Mouse (Mus musculus): ENCODE measurements around the gene Jagn1. TPM values are rescaled to one million over a fixed set of nuclear protein-coding genes. Genes with fewer than 3 reads are reported as not detected.

The Jagn1 gene
- polyA plus RNA-seq, 1 experiment from 2014 or later, result 106 TPM

- H3K4me1 ChIP-seq (ENCODE audit: control insufficient read depth, insufficient read depth, low read depth, low read length), result peaks cover 1% of the 10 kb centered on the region; the same call in 1 of the 2 replicates
- no peaks in the 10 kb centered on the region for H3K27me3 ChIP-seq (replicated peaks; ENCODE audit: control insufficient read depth, insufficient read depth, low read length)
- H3K27ac ChIP-seq (ENCODE audit: low read depth, low read length), result no peak overlapping the region
- no peaks in the 10 kb centered on the region for H3K36me3 ChIP-seq (ENCODE audit: control insufficient read depth, insufficient read depth, low read length)
- no peak for ATAC-seq
- H3K4me2 ChIP-seq (ENCODE audit: low read length), result no peak overlapping the region
- H3K9me3 ChIP-seq (ENCODE audit: control insufficient read depth, low read length), result no peaks in the 10 kb centered on the region
- no peak overlapping the region for H3K4me3 ChIP-seq (ENCODE audit: low read length)
- H3K9ac ChIP-seq (ENCODE audit: low read depth, low read length), result no peak overlapping the region
- 66% methylated on average over 7 of the region's 7 CpGs for WGBS
These were observed 21.7 kb downstream of the Jagn1 start for GRCm38 (mm10) chr6:113464040-113464439.

- H3K9ac ChIP-seq (ENCODE audit: low read depth, low read length), result no peak overlapping the region
- peak; percentile 59 for ATAC-seq
- no peaks in the 10 kb centered on the region for H3K9me3 ChIP-seq (ENCODE audit: control insufficient read depth, low read length)
- H3K4me1 ChIP-seq (ENCODE audit: control insufficient read depth, insufficient read depth, low read depth, low read length), result peaks cover 9% of the 10 kb centered on the region; the same call in 1 of the 2 replicates
- WGBS, result 48% methylated on average over 5 of the region's 5 CpGs
- no peaks in the 10 kb centered on the region for H3K36me3 ChIP-seq (ENCODE audit: control insufficient read depth, insufficient read depth, low read length)
- no peak overlapping the region for H3K27ac ChIP-seq (ENCODE audit: low read depth, low read length)
- peaks cover 5% of the 10 kb centered on the region; the same call in 1 of the 2 replicates for H3K27me3 ChIP-seq (replicated peaks; ENCODE audit: control insufficient read depth, insufficient read depth, low read length)
- no peak overlapping the region for H3K4me3 ChIP-seq (ENCODE audit: low read length)
- H3K4me2 ChIP-seq (ENCODE audit: low read length), result no peak overlapping the region
These were observed 23.2 kb downstream of the Jagn1 start for GRCm38 (mm10) chr6:113465602-113466001.

- 57% methylated on average over 3 of the region's 3 CpGs for WGBS
- no peak overlapping the region for H3K27ac ChIP-seq (ENCODE audit: low read depth, low read length)
- H3K36me3 ChIP-seq (ENCODE audit: control insufficient read depth, insufficient read depth, low read length), result no peaks in the 10 kb centered on the region
- H3K9ac ChIP-seq (ENCODE audit: low read depth, low read length), result no peak overlapping the region; the same call in 1 of the 2 replicates
- no peak overlapping the region for H3K4me2 ChIP-seq (ENCODE audit: low read length)
- no peaks in the 10 kb centered on the region for H3K9me3 ChIP-seq (ENCODE audit: control insufficient read depth, low read length)
- ATAC-seq, result no peak
- H3K27me3 ChIP-seq (replicated peaks; ENCODE audit: control insufficient read depth, insufficient read depth, low read length), result peaks cover 16% of the 10 kb centered on the region
- H3K4me3 ChIP-seq (ENCODE audit: low read length), result no peak overlapping the region
- H3K4me1 ChIP-seq (ENCODE audit: control insufficient read depth, insufficient read depth, low read depth, low read length), result peaks cover 9% of the 10 kb centered on the region; the same call in 1 of the 2 replicates
These were observed 26.1 kb downstream of the Jagn1 start for GRCm38 (mm10) chr6:113468512-113468911.

- H3K4me1 ChIP-seq (ENCODE audit: control insufficient read depth, insufficient read depth, low read depth, low read length), result peaks cover 9% of the 10 kb centered on the region; the same call in 1 of the 2 replicates
- H3K36me3 ChIP-seq (ENCODE audit: control insufficient read depth, insufficient read depth, low read length), result no peaks in the 10 kb centered on the region
- H3K4me2 ChIP-seq (ENCODE audit: low read length), result peak overlapping the region; percentile 61
- peaks cover 16% of the 10 kb centered on the region for H3K27me3 ChIP-seq (replicated peaks; ENCODE audit: control insufficient read depth, insufficient read depth, low read length)
- peak overlapping the region; percentile 38 for H3K4me3 ChIP-seq (ENCODE audit: low read length)
- peak; percentile 65 for ATAC-seq
- no peaks in the 10 kb centered on the region for H3K9me3 ChIP-seq (ENCODE audit: control insufficient read depth, low read length)
- WGBS, result 10% methylated on average over 9 of the region's 9 CpGs
- no peak overlapping the region for H3K27ac ChIP-seq (ENCODE audit: low read depth, low read length)
- peak overlapping the region; percentile 45 for H3K9ac ChIP-seq (ENCODE audit: low read depth, low read length)
These were observed 26.7 kb downstream of the Jagn1 start for GRCm38 (mm10) chr6:113469021-113469420.

DNA sequence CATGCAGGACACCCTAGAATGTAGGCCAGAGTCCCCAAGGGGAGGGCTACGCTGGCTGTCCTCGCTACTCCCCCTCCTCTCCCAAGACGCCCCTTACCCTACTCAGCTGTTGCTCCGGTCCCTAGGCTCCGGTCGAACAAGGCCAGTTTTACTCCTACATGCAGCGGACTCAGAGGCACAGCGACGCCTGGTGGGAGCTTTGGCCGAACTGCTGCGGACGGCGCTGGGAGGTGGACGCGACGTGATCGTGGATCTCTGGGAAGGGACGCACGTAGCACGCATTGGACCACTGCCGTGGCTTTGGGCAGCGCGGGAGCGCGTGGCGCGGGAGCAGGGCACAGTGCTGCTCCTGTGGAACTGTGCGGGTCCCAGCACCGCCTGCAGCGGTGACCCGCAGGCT, 27.1 kb downstream of the Jagn1 start:
- H3K9me3 ChIP-seq (ENCODE audit: control insufficient read depth, low read length), result no peaks in the 10 kb centered on the region
- H3K4me2 ChIP-seq (ENCODE audit: low read length), result peak overlapping the region; percentile 61
- peak; percentile 83 for ATAC-seq
- peak overlapping the region; percentile 45 for H3K9ac ChIP-seq (ENCODE audit: low read depth, low read length)
- peaks cover 16% of the 10 kb centered on the region for H3K27me3 ChIP-seq (replicated peaks; ENCODE audit: control insufficient read depth, insufficient read depth, low read length)
- no peak overlapping the region for H3K27ac ChIP-seq (ENCODE audit: low read depth, low read length)
- H3K36me3 ChIP-seq (ENCODE audit: control insufficient read depth, insufficient read depth, low read length), result no peaks in the 10 kb centered on the region
- H3K4me3 ChIP-seq (ENCODE audit: low read length), result peak overlapping the region; percentile 38
- 1% methylated on average over 31 of the region's 31 CpGs for WGBS
- peaks cover 9% of the 10 kb centered on the region; the same call in 1 of the 2 replicates for H3K4me1 ChIP-seq (ENCODE audit: control insufficient read depth, insufficient read depth, low read depth, low read length)

DNA sequence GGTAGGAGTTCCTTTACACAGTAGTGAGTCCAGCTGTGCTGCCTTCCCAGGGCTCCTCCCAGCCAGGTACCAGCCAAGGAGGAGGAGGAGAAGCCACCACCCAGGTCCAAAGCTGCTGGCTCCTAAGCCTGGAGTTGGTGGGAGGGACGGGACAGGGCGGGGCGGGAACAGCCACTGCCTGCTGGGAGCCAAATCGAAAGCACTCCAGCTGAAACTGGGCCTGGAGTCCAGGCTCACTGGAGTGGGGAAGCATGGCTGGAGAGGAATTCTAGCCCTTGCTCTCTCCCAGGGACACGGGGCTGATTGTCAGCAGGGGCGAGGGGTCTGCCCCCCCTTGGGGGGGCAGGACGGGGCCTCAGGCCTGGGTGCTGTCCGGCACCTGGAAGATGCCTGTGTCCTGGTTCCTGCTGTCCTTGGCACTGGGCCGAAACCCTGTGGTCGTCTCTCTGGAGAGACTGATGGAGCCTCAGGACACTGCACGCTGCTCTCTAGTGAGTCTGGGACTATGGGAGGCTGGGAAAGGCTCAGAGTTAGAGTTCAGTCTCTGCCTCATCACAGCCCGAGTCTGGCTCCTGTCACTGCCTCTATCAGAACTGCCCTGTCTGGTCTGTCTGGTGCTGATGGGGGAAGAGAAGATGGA, 29.0 kb downstream of the Jagn1 start, which contains the start of gene Il17rc:
TSS of gene Il17rc (plus strand) at position 131 of the 640 bp plus-strand sequence.
- peaks cover 9% of the 10 kb centered on the region; the same call in 1 of the 2 replicates for H3K4me1 ChIP-seq (ENCODE audit: control insufficient read depth, insufficient read depth, low read depth, low read length)
- H3K9me3 ChIP-seq (ENCODE audit: control insufficient read depth, low read length), result no peaks in the 10 kb centered on the region
- no peak within 1 kb of the TSS for H3K27ac ChIP-seq (ENCODE audit: low read depth, low read length)
- 0 out of 2 replicates have a peak, but pooled peaks have one; percentile 17 for ATAC-seq
- 18% methylated on average over 12 of the region's 12 CpGs for WGBS
- no peak within 1 kb of the TSS; the same call in 1 of the 2 replicates for H3K4me3 ChIP-seq (ENCODE audit: low read length)
- H3K4me2 ChIP-seq (ENCODE audit: low read length), result peak within 1 kb of the TSS; percentile 28; the same call in 1 of the 2 replicates
- peaks cover 16% of the 10 kb centered on the region for H3K27me3 ChIP-seq (replicated peaks; ENCODE audit: control insufficient read depth, insufficient read depth, low read length)
- no peaks in the 10 kb centered on the region for H3K36me3 ChIP-seq (ENCODE audit: control insufficient read depth, insufficient read depth, low read length)
- peak within 1 kb of the TSS; percentile 45 for H3K9ac ChIP-seq (ENCODE audit: low read depth, low read length)

- WGBS, result 67% methylated on average over 10 of the region's 10 CpGs
These were observed 29.7 kb downstream of the Jagn1 start for GRCm38 (mm10) chr6:113472061-113472460.

GRCm38 (mm10) chr6:113473246-113473645, 30.9 kb downstream of the Jagn1 start:
- peaks cover 9% of the 10 kb centered on the region; the same call in 1 of the 2 replicates for H3K4me1 ChIP-seq (ENCODE audit: control insufficient read depth, insufficient read depth, low read depth, low read length)
- H3K9me3 ChIP-seq (ENCODE audit: control insufficient read depth, low read length), result no peaks in the 10 kb centered on the region
- H3K9ac ChIP-seq (ENCODE audit: low read depth, low read length), result no peak overlapping the region
- H3K4me3 ChIP-seq (ENCODE audit: low read length), result no peak overlapping the region
- ATAC-seq, result no peak
- peaks cover 16% of the 10 kb centered on the region for H3K27me3 ChIP-seq (replicated peaks; ENCODE audit: control insufficient read depth, insufficient read depth, low read length)
- WGBS, result 79% methylated on average over 2 of the region's 2 CpGs
- H3K27ac ChIP-seq (ENCODE audit: low read depth, low read length), result no peak overlapping the region
- H3K36me3 ChIP-seq (ENCODE audit: control insufficient read depth, insufficient read depth, low read length), result no peaks in the 10 kb centered on the region
- H3K4me2 ChIP-seq (ENCODE audit: low read length), result no peak overlapping the region

More at GRCm38 (mm10) chr6:113472061-113472460, 29.7 kb downstream of the Jagn1 start:
- Histone ChIP-seq H3K4me3 (ENCODE audit: low read length) (no peak overlapping the region), H3K27me3 (replicated peaks; ENCODE audit: control insufficient read depth, insufficient read depth, low read length) (peaks cover 16% of the 10 kb centered on the region), H3K4me1 (ENCODE audit: control insufficient read depth, insufficient read depth, low read depth, low read length) (peaks cover 9% of the 10 kb centered on the region; the same call in 1 of the 2 replicates), H3K4me2 (ENCODE audit: low read length) (no peak overlapping the region), H3K27ac (ENCODE audit: low read depth, low read length) (no peak overlapping the region), H3K9me3 (ENCODE audit: control insufficient read depth, low read length) (no peaks in the 10 kb centered on the region), H3K36me3 (ENCODE audit: control insufficient read depth, insufficient read depth, low read length) (no peaks in the 10 kb centered on the region), H3K9ac (ENCODE audit: low read depth, low read length) (no peak overlapping the region)
- no peak for ATAC-seq

- Histone ChIP-seq H3K4me3 (ENCODE audit: low read length) (no peak overlapping the region), H3K4me2 (ENCODE audit: low read length) (no peak overlapping the region), H3K4me1 (ENCODE audit: control insufficient read depth, insufficient read depth, low read depth, low read length) (peaks cover 9% of the 10 kb centered on the region; the same call in 1 of the 2 replicates), H3K27me3 (replicated peaks; ENCODE audit: control insufficient read depth, insufficient read depth, low read length) (peaks cover 16% of the 10 kb centered on the region), H3K36me3 (ENCODE audit: control insufficient read depth, insufficient read depth, low read length) (no peaks in the 10 kb centered on the region), H3K9ac (ENCODE audit: low read depth, low read length) (no peak overlapping the region), H3K27ac (ENCODE audit: low read depth, low read length) (no peak overlapping the region), H3K9me3 (ENCODE audit: control insufficient read depth, low read length) (no peaks in the 10 kb centered on the region)
- ATAC-seq, result no peak
- WGBS, result 82% methylated on average over 6 of the region's 6 CpGs
These were observed 31.3 kb downstream of the Jagn1 start for GRCm38 (mm10) chr6:113473715-113474114.
